Mouse (Mus musculus): ENCODE measurements at regions not wholly inside any gene's neighbourhood (a gene's known extent, or its start where the extent isn't known, plus 50 kb on each side); places are given as distances from the start of the nearest gene placed in this dataset.

- TF ChIP-seq CTCF (IDR thresholded peaks at IDR 0.05; ENCODE audit: low read depth) (no peak), EP300 (optimal IDR thresholded peaks at IDR 0.05) (no peak)
These were observed 125.3 kb downstream of the Gipc2 start for GRCm38 (mm10) chr3:152040751-152041150.

Data from stomach, postnatal 0 days (tissue).